Mouse (Mus musculus): Measurements from ENCODE around the gene Klk1b16. TPM values are rescaled to one million over a fixed set of nuclear protein-coding genes. Genes with fewer than 3 reads are reported as not detected.

The Klk1b16 gene
- polyA plus RNA-seq, 1 experiment: not detected

Other genes with a start within 250 kb of the Klk1b16 start
- gene Klk15, start 203.0 kb upstream of the Klk1b16 start, polyA plus RNA-seq (2012; fragmentation: generic; extraction: Trizol): not detected
- gene Klk1b8, start 186.1 kb upstream of the Klk1b16 start, polyA plus RNA-seq (2012; fragmentation: generic; extraction: Trizol): not detected
- gene Klk1b1, start 170.0 kb upstream of the Klk1b16 start, polyA plus RNA-seq (2012; fragmentation: generic; extraction: Trizol): not detected
- not detected for gene Klk1b9, start 160.7 kb upstream of the Klk1b16 start, polyA plus RNA-seq (2012; fragmentation: generic; extraction: Trizol)
- gene Klk1b11, start 140.9 kb upstream of the Klk1b16 start, polyA plus RNA-seq (2012; fragmentation: generic; extraction: Trizol): not detected
- not detected for gene Klk1b26, start 124.6 kb upstream of the Klk1b16 start, polyA plus RNA-seq (2012; fragmentation: generic; extraction: Trizol)
- gene Klk1b27, start 84.5 kb upstream of the Klk1b16 start, polyA plus RNA-seq (2012; fragmentation: generic; extraction: Trizol): not detected
- not detected for gene Klk1b21, start 34.4 kb upstream of the Klk1b16 start, polyA plus RNA-seq (2012; fragmentation: generic; extraction: Trizol)
- 0.19 TPM for gene Klk1b22, start 24.1 kb upstream of the Klk1b16 start, polyA plus RNA-seq (2012; fragmentation: generic; extraction: Trizol)
- not detected for gene Klk1b24, start 51.5 kb downstream of the Klk1b16 start, polyA plus RNA-seq (2012; fragmentation: generic; extraction: Trizol)
- not detected for gene Klk1b3, start 61.4 kb downstream of the Klk1b16 start, polyA plus RNA-seq (2012; fragmentation: generic; extraction: Trizol)
- gene Klk1b4, start 70.7 kb downstream of the Klk1b16 start, polyA plus RNA-seq (2012; fragmentation: generic; extraction: Trizol): not detected
- gene Klk1b5, start 79.2 kb downstream of the Klk1b16 start, polyA plus RNA-seq (2012; fragmentation: generic; extraction: Trizol): not detected
- not detected for gene Klk1, start 88.6 kb downstream of the Klk1b16 start, polyA plus RNA-seq (2012; fragmentation: generic; extraction: Trizol)
- gene Gm36864, start 99.4 kb downstream of the Klk1b16 start, polyA plus RNA-seq (2012; fragmentation: generic; extraction: Trizol): 0.06 TPM
- 0.68 TPM for gene 1700028J19Rik, start 109.9 kb downstream of the Klk1b16 start, polyA plus RNA-seq (2012; fragmentation: generic; extraction: Trizol)
- 68.9 TPM for gene 2410002F23Rik, start 110.0 kb downstream of the Klk1b16 start, polyA plus RNA-seq (2012; fragmentation: generic; extraction: Trizol)
- gene Acp4, start 120.6 kb downstream of the Klk1b16 start, polyA plus RNA-seq (2012; fragmentation: generic; extraction: Trizol): not detected
- gene Gm15517, start 124.7 kb downstream of the Klk1b16 start, polyA plus RNA-seq (2012; fragmentation: generic; extraction: Trizol): not detected
- gene Clec11a, start 170.1 kb downstream of the Klk1b16 start, polyA plus RNA-seq (2012; fragmentation: generic; extraction: Trizol): 0.30 TPM
- under 0.01 TPM for gene Shank1, start 173.5 kb downstream of the Klk1b16 start, polyA plus RNA-seq (2012; fragmentation: generic; extraction: Trizol)
- gene Syt3, start 247.3 kb downstream of the Klk1b16 start, polyA plus RNA-seq (2012; fragmentation: generic; extraction: Trizol): not detected
- 0.11 TPM for gene 1700008O03Rik, start 249.1 kb downstream of the Klk1b16 start, polyA plus RNA-seq (2012; fragmentation: generic; extraction: Trizol)